Mouse (Mus musculus): ENCODE results near the gene Rbm39. TPM values are rescaled to one million over a fixed set of nuclear protein-coding genes. Genes with fewer than 3 reads are reported as not detected.

Rbm39 gene
- total and polyA plus RNA-seq, 3 experiments = 212 to 417 (median 376) TPM

DNA sequence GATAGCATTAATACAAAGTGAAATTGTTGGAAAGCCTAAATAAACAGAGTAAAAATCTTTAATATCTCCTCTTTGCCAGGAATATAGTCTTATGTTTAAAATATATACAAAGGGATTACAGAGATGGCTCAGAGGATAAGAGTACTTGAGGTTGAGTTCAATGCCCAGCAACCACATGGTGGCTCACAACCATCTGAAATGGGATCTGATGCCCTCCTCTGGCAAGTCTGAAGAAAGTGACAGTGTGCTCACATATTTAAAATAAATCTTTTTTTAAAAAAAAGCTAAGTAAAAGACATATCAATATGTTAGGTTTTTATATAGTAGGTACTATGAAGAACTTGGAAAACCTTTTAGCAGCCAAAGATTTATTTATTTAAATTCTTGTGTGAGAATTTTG is 28.5 kb downstream of the Rbm39 start:
- H3K4me1 ChIP-seq (ENCODE audit: control insufficient read depth in 1 of 2, insufficient read depth in 2 of 2) = peaks cover 0 to 22% of the 10 kb centered on the region in 2 experiments; a peak in 2 of 4 replicates
- peaks cover 47 to 87% of the 10 kb centered on the region in 2 experiments for H3K36me3 ChIP-seq (replicated peaks in 1 of 2; ENCODE audit: control insufficient read depth in 1 of 2, insufficient read depth in 1 of 2, low read length in 1 of 2)
- in situ Hi-C loops (cut with MboI; ENCODE audit: low pct_ligation_motif_present, low pct_unique_long_range_greater_than_20kb, low sequenced_read_pairs) = no loop called here
- dilution Hi-C loops (cut with MboI; ENCODE audit: extremely low pct_ligation_motif_present, extremely low pct_unique_long_range_greater_than_20kb, low sequenced_read_pairs) = no loop called here
- H3K9ac ChIP-seq (ENCODE audit: insufficient read depth, low read depth) = no peak overlapping the region
- no peaks in the 10 kb centered on the region for H3K9me3 ChIP-seq (replicated peaks; ENCODE audit: low read length)
- DNase-seq (ENCODE audit: extremely low read depth) = no peak
- peaks cover 47% of the 10 kb centered on the region for H3K79me2 ChIP-seq (replicated peaks; ENCODE audit: control insufficient read depth, extremely low read depth, insufficient read depth, poor library complexity, severe bottlenecking)
- H3K27ac ChIP-seq (ENCODE audit: insufficient read depth, low read depth) = no peak overlapping the region
- no peak overlapping the region for H3K4me3 ChIP-seq (replicated peaks in 1 of 3; ENCODE audit: low read depth in 2 of 3, low read length in 2 of 3, poor library complexity in 1 of 3)
- no peaks in the 10 kb centered on the region for H3K27me3 ChIP-seq (replicated peaks)
- TF ChIP-seq MEF2A (IDR thresholded peaks at IDR 0.05; ENCODE audit: borderline replicate concordance, low read depth, low read length) (no peak), TCF12 (IDR thresholded peaks at IDR 0.05; ENCODE audit: low read depth, low read length) (no peak), RCOR1 (conservative IDR thresholded peaks at IDR 0.05; ENCODE audit: low read depth, low read length) (no peak), UBTF (IDR thresholded peaks at IDR 0.05; ENCODE audit: low read depth, low read length) (no peak), CHD1 (IDR thresholded peaks at IDR 0.05; ENCODE audit: low read depth, low read length) (no peak), MXI1 (IDR thresholded peaks at IDR 0.05; ENCODE audit: low read depth, low read length) (no peak), GABPA (IDR thresholded peaks at IDR 0.05; ENCODE audit: insufficient replicate concordance, low read depth, low read length) (no peak), TBP (conservative IDR thresholded peaks at IDR 0.05; ENCODE audit: low read depth, low read length) (no peak), E2F4 (IDR thresholded peaks at IDR 0.05; ENCODE audit: insufficient replicate concordance, low read depth, low read length) (no peak), JUND (conservative IDR thresholded peaks at IDR 0.05; ENCODE audit: low read depth, low read length) (no peak), CHD2 (IDR thresholded peaks at IDR 0.05; ENCODE audit: low read length) (no peak), ETS1 (conservative IDR thresholded peaks at IDR 0.05; ENCODE audit: low read depth, low read length) (no peak), USF2 (conservative IDR thresholded peaks at IDR 0.05; ENCODE audit: low read depth, low read length) (no peak), RAD21 (IDR thresholded peaks at IDR 0.05; ENCODE audit: low read depth, low read length) (no peak)
- H3K4me2 ChIP-seq (ENCODE audit: insufficient read depth, low read depth, poor library complexity, severe bottlenecking) = no peak overlapping the region

- peaks cover 0 to 21% of the 10 kb centered on the region in 2 experiments; a peak in 2 of 4 replicates for H3K4me1 ChIP-seq (ENCODE audit: control insufficient read depth in 1 of 2, insufficient read depth in 2 of 2)
- dilution Hi-C loops (cut with MboI; ENCODE audit: extremely low pct_ligation_motif_present, extremely low pct_unique_long_range_greater_than_20kb, low sequenced_read_pairs) (no loop called here), in situ Hi-C loops (cut with MboI; ENCODE audit: low pct_ligation_motif_present, low pct_unique_long_range_greater_than_20kb, low sequenced_read_pairs) (loop anchor here (25.0 kb wide), 1 partner anchor 310 kb away; the partner anchor contains the start of genes Eif6 and Fam83c)
- H3K36me3 ChIP-seq (replicated peaks in 1 of 2; ENCODE audit: control insufficient read depth in 1 of 2, insufficient read depth in 1 of 2, low read length in 1 of 2) = peaks cover 31 to 55% of the 10 kb centered on the region in 2 experiments
- no peak overlapping the region for H3K9ac ChIP-seq (ENCODE audit: insufficient read depth, low read depth)
- no peak for TF ChIP-seq MEF2A (IDR thresholded peaks at IDR 0.05; ENCODE audit: borderline replicate concordance, low read depth, low read length)
- TF ChIP-seq POLR2AphosphoS2 (IDR thresholded peaks at IDR 0.05; ENCODE audit: low read depth, low read length) = peak; percentile 60; the same call in 1 of the 2 replicates
- TF ChIP-seq BHLHE40 (IDR thresholded peaks at IDR 0.05; ENCODE audit: low read depth, low read length) = no peak
- peaks cover 33% of the 10 kb centered on the region for H3K79me2 ChIP-seq (replicated peaks; ENCODE audit: control insufficient read depth, extremely low read depth, insufficient read depth, poor library complexity, severe bottlenecking)
- no peak for DNase-seq (ENCODE audit: extremely low read depth)
- H3K4me2 ChIP-seq (ENCODE audit: insufficient read depth, low read depth, poor library complexity, severe bottlenecking) = no peak overlapping the region
- no peaks in the 10 kb centered on the region for H3K9me3 ChIP-seq (replicated peaks; ENCODE audit: low read length)
- no peaks in the 10 kb centered on the region for H3K27me3 ChIP-seq (replicated peaks)
- H3K4me3 ChIP-seq (replicated peaks in 1 of 3; ENCODE audit: low read depth in 2 of 3, low read length in 2 of 3, poor library complexity in 1 of 3) = no peak overlapping the region
- H3K27ac ChIP-seq (ENCODE audit: insufficient read depth, low read depth) = no peak overlapping the region
Measured at GRCm38 (mm10) chr2:156147316-156147915, 32.6 kb downstream of the Rbm39 start.
